Mouse (Mus musculus) right cerebral cortex, adult 18-20 months (tissue): ENCODE measurements around the gene Pxn.
"Not testable (repeated sequence)": the region's sequence is repeated elsewhere in the genome, so short reads cannot be mapped to it uniquely, and the experiment has no call there.

Source experiments
- DNase-seq: peaks from one replicate; pipeline ENCODE4 v3.0.0; 2022; ENCODE audit warnings: mixed read lengths

The Pxn gene

DNA sequence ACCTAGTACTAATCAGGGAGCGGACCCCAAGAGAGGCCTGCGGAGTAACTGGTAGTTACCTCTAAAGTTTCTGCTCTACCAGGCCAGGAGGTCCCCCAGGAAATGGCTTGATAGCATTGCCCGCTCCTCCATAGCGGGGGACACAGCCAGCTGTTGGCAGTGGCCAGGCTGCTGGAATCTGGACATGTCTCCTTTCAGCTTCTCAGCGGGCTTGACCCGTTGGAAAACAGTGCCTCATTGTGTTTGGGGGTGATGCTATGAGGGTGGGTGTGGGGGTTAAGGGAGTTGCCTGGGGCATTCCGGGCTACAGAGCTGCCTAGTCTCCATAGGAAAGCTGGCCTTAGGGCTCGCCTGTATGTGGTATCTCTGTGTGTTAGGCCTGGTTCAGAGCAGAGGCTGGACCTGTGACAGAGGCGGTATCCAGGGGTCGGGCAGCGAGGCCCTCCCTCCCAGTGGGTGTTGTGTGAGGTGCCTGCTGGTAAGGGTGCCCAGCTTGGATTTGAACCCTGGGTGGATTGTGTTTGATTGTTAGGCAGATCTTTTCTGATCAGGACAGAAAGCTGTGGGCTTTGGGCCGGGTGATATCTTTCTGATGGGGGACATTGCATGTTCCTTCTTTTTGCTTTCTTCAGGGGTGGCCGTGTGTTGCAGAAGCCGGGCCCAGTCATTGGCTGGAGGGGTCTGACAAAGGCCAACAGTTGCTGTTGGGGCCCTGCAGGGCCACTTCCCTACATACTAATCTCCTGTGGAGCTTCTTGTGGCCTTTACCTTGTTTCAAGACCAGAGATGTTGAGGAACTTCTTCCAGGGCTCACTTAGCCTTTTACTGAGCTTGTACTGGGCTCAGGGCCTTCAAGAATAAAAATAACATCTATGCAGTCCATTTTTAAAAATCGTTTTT lies 3.6 kb downstream of the Pxn start:
- no peak for DNase-seq

DNA sequence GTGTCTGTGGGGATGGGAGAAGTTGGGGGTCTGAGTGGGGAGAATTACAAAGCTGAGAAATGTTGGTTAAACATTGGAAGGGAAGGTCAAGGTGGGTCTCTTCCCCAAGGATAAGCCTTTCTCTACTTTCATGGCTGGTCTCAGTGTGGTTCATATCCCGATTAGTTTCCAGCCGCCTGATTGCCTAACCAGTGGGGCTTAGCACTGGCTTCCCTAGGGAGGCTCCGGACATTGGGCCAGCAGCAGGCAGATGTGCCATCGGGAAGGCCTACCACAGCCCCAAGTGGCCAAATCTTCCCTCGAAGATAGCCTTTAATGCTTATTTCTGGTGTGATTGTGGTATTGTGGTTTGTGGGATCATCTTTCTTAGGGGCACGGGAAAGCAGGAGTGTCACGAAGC lies 5.9 kb downstream of the Pxn start:
- no peak for DNase-seq

DNA sequence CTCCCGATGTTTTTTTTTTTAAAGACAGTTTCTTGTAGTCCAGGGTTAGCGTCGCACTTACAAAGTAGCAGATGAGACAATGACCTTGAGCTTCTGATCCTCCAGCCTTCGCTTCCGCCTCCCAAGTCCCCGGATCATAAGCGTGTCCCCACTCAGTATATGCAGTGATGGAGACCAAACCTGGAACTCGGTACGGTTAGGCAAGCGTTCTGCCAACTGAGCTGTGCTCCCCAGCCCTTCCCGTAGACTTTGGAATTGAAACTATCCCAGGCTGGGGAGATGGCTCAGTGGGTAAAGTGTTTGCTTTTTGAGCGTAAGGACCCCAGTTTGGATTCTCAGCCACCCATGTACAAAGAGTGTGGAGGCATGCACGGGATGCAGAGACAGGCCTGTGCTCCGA lies 6.8 kb downstream of the Pxn start:
- no peak for DNase-seq

DNA sequence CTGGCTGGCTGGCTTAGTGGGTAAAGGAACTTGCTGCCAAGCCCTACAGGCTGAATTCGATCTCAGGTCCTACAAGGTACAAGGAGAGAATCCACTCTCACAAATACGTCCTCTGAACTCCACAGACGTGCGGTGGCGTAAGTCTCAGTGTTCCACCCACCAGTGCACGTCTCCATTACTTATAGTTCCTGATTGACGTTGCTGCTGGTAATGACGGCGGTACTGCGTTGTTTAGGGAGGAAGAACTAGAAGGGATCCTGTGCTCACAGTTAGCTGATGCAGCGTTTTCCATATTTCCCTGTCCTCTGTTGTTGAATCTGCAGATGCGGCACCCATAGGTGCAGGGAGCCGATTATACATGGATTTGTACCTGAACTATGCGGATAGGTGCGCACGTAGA lies 7.2 kb downstream of the Pxn start:
- no peak for DNase-seq

DNA sequence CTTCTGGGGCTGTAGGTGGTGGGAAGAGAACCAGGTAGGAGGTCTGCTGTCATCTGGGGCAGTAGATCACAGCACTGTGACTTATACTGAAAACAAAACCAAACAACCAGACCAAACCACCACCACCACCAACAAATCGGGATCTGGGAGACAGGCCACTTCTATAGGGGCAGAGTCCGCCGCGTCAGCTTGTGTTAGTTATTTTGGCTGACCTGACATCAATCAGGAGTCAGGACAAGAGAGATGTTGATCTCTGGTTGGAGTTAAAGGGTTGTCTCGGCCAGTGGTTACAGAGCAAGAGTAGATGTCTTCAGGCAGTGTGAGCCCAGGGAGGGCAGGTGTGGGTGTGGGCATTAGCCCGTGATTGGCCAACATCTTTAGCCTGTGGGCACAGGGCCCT lies 7.9 kb downstream of the Pxn start:
- no peak for DNase-seq

DNA sequence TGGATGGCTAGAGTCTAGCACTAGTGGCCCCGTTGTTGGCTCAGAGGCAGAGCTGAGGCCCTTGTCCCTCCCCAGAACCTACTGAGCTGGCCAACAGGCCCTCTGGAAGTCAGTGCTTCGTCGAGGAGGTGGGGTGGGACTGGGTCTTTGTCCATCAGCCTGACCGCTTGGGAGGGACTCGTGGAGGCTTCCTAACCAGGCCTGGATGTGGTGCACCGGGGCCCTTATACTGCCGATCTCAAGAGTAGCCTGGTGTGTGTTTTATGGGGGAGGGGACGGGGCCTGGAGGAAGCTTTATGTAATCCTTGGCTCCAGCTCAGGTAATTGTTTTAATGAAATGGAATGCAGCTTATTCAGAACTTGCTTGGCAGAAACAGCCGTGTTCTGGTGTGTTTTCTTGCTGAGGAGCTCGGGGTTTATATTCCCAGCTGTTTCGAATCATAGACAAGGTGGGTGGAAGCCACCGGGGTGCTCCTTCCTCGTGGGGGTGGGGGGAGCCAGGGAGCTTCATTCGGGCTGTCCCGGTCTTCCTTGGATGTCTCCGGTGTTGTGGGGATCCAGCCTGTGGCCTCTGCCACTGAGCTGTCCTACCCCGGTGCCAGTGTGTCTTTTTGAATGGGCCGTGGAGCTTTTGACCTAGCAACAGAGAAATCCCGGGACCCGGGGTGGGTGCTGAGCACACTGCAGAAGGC lies 8.6 kb downstream of the Pxn start:
- no peak for DNase-seq

DNA sequence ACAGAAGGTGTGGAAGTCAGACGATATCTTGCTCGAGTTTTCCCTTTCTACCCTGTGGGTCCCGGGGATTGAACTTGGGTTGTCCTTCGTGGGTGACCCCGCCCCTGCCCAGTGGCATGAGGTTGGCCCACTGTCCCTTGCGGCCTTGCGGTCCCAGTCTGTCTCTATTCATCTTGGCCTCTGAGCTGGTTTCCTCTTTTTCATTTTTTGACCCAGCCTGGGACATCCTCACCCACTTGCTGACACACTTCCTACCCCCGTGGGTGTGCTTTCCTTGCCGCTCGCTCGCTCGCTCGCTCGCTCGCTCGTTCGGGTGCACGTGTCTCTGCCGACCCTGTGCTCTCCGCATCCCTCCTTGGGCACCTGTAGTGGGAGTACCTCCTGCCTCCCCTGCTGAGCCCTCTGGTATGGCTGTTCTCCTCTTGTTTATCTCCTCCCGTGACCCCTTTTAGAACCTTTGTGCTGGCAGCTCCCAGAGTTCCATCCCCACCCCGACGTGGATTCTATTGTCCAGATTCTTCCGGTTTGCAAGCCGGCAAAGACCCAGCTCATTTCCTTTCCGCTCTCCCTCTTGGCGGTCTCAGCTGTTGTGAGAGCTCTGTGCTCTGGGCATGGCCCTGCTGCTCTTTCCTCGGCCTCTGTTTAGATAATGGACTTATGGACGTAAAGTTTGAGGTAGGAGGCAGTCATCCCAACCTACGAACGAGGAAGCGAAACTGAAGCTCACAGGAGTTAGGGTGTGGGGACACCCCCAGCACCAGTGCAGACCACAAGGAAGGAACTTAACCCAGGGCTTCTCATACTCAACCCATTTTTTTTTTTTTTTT lies 9.8 kb downstream of the Pxn start:
- no peak for DNase-seq

DNA sequence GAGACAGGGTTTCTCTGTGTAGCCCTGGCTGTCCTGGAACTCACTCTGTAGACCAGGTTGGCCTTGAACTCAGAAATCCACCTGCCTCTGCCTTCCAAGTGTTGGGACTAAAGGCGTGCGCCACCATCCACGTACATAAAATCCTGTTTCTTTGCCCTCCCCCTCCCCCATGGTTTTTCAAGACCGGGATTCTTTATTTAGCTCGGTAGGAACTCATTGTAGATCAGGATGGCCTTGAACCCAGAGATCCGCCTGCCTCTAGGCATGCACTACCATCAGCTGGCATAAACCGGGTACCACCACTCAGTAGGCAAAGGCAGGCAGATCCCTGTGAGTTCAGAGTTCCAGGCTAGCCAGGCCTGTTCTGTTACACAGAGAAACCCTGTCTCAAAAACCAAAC lies 10.4 kb downstream of the Pxn start:
- DNase-seq: no peak

DNA sequence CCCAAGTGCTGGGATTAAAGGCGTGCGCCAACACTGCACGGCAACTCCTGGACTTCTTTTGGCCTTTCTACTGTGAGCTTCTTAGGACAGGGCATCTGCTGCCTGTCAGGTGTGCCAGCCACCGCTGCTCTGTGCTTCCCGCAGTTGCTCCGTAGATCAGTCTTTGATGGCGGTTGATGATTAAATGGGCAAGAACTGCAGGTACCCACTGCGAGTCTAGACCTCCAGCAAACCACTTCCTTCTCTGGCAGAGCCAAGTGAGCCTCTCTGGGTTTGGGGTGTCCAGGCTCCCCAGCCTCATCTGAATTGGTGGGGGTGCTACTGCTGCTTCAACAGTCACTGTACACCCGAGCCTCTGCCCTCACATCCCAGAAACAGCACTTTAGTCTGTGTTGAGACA lies 11.0 kb downstream of the Pxn start:
- DNase-seq: no peak

DNA sequence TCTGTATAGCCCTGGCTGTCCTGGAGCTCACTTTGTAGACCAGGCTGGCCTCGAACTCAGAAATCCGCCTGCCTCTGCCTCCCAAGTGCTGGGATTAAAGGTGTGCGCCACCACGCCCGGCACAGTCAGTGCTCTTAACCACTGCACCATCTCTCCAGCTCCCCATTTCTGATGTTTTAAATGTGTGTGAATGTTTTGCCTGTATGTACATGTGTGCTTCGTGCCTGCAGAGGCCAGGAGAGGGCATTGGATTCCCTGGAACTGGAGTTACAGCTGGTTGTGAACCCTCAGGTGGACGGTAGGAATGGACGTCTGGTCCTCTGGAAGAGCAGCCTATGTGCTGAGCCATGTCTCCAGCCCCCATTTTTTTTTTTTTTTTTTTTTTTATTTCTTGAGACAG lies 11.7 kb downstream of the Pxn start:
- DNase-seq: not testable (repeated sequence)

DNA sequence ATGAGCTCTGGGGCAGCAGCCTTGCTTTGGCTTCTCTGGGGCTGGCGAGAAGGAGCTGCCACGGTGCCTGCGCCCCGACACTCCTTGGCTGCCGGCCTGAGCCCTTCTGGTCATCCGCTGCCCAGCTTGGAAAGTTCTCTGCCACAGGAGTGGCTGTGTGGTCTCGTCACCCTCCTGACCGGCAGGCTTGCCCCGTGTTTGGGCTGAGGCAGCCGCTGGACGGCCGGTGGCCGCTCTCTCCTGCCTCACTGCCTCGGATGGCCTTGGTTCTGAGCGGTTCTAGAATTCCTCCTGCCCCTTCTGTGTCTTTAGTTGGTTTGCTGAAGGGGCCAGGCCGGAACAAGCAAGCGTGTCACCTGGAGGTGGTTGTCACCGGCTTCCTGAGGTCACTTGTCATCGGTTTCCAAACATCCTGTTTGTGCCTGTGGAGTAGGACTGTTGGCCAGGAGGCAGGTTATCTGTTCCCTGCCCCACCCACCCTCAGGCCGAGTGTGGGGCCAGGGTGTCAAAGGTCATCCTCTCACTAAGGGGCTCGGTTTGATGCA lies 13.9 kb downstream of the Pxn start:
- DNase-seq: no peak

DNA sequence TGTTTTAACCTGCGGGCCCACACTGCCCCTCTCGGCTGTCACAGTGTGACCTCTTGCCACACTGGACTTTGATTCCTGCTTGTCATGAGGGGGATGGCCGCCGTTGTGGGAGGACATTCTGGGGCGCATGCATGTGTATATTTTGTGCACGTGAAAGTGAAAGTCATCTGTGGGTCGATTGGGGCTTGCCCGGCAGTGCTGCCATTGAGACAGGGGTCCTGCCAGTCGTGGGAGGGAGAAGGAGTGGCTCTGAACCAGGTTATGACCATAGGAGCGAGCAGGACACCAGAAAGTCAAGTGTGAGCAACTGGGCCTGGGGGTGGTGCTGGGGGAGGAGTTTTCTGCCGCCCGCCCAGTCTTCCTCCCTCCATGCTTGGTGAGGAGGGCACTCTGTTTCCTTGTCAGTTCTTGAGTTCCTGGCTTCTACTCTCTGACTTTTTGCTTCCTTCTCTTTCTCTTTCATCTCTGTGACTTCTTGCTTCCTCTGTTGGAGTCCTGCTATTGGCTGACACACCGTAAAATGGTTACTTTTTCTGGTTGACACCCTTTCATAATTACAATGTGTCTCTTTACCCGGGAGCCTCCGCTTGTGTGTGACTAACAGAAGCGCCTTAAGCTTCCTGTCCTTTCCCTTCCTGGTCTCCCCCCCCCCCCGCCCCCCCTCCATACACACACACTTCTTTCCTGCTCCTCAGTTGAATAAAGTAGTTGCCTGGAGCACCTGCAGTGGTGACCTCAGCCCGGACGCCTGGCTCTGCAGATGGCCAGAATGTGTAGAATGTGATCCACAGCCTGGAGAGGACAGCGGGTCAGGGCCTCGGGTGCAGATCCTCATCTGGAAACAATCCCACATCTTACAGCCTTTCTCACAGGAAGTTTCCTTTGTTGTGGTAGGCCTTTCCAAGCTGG lies 15.3 kb downstream of the Pxn start:
- DNase-seq: no peak

DNA sequence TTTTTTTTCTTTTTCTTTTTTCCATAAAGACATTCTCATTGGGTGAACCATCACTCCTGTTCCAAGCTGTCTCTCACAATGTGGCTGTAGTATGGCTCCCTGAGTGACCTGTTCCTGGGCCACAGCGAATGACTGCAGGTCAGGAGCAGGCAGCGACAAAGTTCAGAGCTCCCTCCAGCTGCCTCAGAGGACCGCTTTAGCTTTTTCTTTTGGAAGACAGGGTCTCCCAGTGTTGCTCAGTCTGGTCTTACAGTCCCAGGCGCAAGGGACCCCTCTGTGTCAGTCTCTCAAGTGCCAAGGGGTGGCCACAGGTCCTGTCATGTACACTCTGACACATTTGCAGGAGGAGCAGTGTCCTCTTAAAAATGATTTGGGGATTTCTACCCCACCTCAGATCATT lies 16.1 kb downstream of the Pxn start:
- no peak for DNase-seq

DNA sequence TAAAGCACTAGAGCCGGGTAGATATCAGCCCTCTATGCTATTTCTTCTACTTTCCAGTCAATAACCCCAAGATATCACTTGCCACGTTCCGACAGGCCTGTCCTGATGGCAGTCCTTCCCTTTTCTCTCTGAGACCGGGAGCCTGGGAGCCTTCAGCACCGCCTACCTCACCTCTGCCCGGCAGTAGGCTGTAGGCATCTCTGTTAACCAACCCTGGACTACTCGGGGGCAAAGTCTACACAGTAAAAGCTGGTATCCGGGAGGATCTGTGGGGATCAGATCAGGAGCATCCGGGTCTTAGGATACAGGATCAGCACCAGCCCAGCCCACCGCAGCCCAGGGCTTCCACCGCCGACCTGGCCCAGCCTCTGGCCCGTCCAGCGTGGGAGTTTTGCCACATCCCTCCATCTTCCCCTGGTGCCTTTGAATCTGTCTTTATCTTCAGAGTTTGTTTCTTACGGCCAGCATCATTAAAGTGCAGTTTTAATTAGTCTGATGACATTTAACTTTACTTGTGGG lies 16.6 kb downstream of the Pxn start:
- DNase-seq: no peak

DNA sequence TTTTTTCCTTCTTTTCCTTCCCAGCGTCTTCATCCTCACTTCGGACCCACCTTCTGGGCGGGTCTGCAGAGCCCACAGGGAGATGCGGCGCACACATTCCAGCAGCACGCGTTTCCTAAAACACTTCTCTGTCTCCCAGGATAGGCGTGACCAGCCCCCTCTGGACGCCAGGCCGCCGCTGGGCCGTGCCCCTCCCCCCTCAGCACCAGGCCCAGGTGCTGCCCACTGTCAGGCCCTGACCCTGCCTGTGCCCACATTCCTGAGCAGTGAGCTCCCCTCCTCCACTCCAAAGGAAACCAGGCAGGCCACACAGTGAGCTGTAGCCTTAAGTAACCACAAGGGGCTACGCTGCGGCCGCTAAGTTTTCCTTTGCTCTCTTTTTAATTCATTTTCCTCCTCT lies 17.5 kb downstream of the Pxn start:
- DNase-seq: no peak

DNA sequence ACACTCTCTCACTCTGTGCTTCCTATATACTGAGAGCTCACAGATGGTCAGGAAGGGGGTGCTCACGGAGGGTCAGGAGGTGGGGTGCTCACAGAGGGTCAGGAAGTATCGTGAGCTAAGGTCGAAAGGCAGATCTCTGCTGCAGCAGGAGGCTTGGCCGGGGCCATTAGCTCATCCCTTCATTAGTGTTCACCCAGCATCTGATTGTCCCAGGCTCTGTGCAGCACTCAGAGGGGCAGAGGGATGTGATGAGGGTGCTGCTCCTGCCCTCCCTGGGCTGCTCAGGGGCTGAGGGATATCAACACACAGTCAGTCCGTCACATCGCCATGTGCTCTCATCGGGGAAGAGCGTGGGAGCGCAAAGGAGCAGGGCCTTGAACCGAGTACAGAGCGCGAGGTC lies 18.0 kb downstream of the Pxn start:
- DNase-seq: no peak

DNA sequence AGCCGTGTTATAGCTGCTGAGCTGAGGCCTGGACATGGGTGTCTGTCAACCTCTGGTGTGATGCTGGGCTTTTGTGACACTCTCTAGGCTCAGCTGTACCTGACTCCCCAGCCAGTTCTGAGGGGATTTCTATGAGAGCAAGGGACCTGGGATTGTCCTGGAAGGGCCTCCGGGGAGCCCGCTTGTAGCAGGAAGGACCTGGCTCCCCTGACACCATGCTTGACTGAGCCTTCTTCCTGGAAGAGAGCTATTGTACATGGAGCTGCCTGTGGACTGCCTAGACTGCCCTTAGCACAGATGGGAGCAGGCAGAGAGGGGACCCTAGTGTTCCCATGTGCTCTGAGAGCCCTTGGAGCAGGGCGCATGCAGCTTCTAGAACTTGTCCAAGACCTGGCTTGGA lies 18.9 kb downstream of the Pxn start:
- DNase-seq: no peak

DNA sequence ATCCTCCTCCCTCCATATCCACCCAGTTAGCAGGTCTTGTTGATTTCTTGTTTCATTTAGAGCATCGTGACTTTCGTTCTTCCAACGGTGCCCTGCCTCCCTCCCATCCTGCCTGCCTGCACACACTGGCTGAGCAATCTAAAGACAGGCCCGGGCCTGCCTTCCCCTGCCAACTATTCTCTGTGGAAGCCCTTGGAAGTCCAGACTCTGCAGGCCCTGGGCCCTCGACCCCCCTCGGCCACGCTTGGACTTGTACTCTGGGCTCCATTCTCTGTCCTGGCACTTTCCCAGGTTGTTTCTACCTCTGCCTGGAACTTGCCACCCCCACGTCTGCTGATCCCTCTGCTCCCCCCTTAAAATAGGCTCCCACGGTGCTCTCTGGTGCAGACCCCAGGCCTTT lies 19.5 kb downstream of the Pxn start:
- DNase-seq: no peak

DNA sequence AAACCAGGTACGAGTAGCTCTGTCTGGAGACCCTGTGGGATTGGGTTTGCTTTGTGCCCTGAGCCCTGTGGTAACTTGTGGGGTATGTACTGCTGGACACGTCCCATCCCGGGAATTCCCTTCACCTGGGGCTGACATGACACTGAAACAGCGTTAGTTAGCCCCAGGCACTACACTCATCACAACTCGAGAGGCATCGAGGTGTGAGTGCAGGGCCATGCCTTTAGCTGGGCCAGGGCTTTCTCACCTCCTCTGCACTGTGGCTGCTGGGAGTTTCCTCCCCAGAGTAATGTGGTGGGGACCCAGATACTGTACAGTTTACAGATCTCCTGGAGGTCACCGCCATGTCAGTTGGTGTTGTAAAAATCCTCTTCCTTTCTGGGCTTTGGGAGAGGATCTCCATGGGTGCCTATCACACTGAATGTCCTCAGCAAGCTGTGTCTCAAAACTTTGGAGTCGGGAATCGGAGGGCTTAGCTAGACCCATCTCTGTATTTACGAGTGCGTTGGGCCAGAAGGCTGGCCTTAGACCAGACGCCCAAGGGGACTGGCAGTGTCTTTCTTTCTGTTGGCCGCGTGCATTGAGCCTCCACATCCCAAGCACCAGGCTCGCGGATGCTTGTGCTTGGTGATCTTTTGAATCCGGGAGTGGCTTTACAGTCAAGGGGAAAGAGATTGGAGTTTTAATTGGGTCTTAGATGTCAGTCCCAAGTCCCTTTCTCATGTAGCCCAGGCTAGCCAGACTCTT lies 20.2 kb downstream of the Pxn start:
- DNase-seq: no peak

DNA sequence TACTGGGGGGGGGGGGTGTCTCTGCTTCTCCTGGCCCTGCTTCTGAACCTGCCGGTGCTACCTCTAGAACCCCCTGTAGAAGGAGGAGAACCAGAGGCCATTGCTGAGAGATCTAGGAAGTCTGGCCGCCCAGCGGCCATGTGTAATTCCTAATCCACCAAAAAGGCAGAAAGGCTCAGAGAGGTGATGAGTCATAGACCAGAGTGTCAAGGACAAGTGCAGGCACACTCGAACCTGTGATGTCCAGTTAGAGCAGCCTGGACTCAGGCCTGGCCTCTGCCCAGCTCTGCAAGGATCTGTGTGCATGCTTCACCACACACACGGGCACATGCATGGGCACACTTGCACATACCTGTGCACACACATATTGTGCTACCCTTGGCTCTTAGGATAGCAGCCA lies 21.7 kb downstream of the Pxn start:
- no peak for DNase-seq

DNA sequence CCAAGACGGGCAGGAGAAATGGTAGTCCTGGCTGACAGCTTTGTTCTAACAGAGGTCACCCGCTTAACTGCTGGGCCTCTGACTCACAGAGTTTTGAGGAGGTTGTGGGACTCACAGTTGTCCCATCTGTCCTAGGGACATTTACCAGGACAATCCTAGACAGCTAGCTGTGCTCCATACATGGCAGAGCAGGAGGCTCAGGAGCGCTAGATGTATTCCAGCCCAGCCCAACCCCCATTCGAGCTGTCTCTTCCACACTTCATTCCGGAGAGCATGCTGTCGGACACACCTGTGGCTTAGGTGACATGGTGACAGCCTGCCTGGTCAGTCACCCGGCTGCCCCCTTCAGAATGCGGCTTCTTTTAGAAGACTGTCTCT lies 22.9 kb downstream of the Pxn start:
- no peak for DNase-seq
